Mouse (Mus musculus): ENCODE results near the gene Ssr3. TPM values are rescaled to one million over a fixed set of nuclear protein-coding genes. Genes with fewer than 3 reads are reported as not detected.

The Ssr3 gene
- 271 and 282 TPM in 2 replicates for polyA plus RNA-seq (2014; fragmentation: Nextera tagmentation; extraction: Ambion mirVana)

DNA sequence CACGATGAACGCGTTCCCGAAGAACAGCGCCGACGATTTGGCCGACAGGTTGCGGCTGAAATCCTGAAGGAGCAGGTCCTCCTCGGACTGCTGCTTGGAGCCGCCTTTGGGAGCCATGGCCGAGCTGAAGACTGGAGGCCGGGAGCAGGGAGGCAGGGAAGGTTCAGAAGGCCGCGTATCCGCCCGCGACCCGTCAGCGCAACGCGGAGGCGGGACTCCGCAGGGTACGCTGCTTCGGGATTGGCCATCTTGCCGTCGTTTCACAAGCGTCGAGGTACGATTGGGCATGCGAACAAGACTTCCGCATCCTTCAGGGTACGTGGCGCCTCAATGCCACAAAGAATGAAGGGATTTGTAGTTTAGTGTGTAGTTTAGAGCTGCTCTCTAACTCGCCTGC is at the start of gene Ssr3:
Gene Ssr3, minus strand, starts transcription at position 203 of the 397 bp plus-strand sequence.
- peak within 1 kb of the TSS; percentile 80 for H3K27ac ChIP-seq (ENCODE audit: low read depth, low read length)
- DNase-seq (ENCODE audit: low spot score) = peak; percentile 95
- H3K9me3 ChIP-seq (ENCODE audit: control insufficient read depth, low read length) = no peaks in the 10 kb centered on the region
- peak within 1 kb of the TSS; percentile 81 for H3K9ac ChIP-seq (ENCODE audit: low read depth, low read length)
- H3K36me3 ChIP-seq (ENCODE audit: control insufficient read depth, insufficient read depth, low read length) = peaks cover 6% of the 10 kb centered on the region
- no peaks in the 10 kb centered on the region for H3K27me3 ChIP-seq (ENCODE audit: control insufficient read depth, insufficient read depth, low read length)
- peak within 1 kb of the TSS; percentile 69 for H3K4me2 ChIP-seq (replicated peaks; ENCODE audit: low read depth, low read length)
- ATAC-seq (ENCODE audit: low FRiP score) = peak; percentile 99
- WGBS = under 1% methylated on average over 36 of the region's 36 CpGs
- peak within 1 kb of the TSS; percentile 77 for H3K4me3 ChIP-seq (ENCODE audit: low read depth, low read length)
- no peaks in the 10 kb centered on the region for H3K4me1 ChIP-seq (replicated peaks; ENCODE audit: control insufficient read depth, insufficient read depth, low read length)

DNA sequence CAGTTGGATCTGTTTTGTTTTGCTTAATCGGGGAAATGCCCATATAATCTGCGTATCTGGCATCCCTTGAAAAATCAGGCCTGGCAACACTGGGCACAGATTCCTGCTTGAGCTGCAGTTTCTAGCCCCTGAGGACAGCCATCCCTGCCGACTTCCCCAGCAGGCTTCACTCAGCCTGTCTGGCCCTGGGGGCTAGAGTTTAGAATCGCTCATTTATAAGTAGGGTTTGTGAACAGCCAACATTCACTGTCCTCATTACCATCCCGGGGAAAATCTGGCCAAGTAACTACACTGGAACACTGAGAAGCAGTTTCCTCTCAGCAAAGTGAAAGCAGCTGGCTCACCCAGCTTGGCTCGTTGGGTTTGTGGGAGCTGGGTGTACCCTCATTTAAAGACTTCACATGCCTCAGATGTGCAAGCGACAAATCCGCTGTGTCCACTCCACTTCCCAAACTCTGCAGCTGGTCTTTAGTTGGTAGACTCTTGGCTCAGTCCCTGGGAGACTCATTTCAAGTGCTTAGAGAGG is 49.2 kb upstream of the Ssr3 start:
- no peak overlapping the region for H3K4me2 ChIP-seq (replicated peaks; ENCODE audit: low read depth, low read length)
- peaks cover 4% of the 10 kb centered on the region; the same call in 1 of the 2 replicates for H3K4me1 ChIP-seq (replicated peaks; ENCODE audit: control insufficient read depth, insufficient read depth, low read length)
- WGBS = 53% methylated on average over 8 of the region's 8 CpGs
- H3K9ac ChIP-seq (ENCODE audit: low read depth, low read length) = no peak overlapping the region
- H3K27ac ChIP-seq (ENCODE audit: low read depth, low read length) = 0 out of 2 replicates have a peak overlapping the region, but pooled peaks have one; percentile 7
- DNase-seq (ENCODE audit: low spot score) = no peak
- H3K36me3 ChIP-seq (ENCODE audit: control insufficient read depth, insufficient read depth, low read length) = no peaks in the 10 kb centered on the region
- H3K9me3 ChIP-seq (ENCODE audit: control insufficient read depth, low read length) = no peaks in the 10 kb centered on the region
- no peak overlapping the region for H3K4me3 ChIP-seq (ENCODE audit: low read depth, low read length)
- peak; percentile 33; the same call in 1 of the 2 replicates for ATAC-seq (ENCODE audit: low FRiP score)
- H3K27me3 ChIP-seq (ENCODE audit: control insufficient read depth, insufficient read depth, low read length) = no peaks in the 10 kb centered on the region

DNA sequence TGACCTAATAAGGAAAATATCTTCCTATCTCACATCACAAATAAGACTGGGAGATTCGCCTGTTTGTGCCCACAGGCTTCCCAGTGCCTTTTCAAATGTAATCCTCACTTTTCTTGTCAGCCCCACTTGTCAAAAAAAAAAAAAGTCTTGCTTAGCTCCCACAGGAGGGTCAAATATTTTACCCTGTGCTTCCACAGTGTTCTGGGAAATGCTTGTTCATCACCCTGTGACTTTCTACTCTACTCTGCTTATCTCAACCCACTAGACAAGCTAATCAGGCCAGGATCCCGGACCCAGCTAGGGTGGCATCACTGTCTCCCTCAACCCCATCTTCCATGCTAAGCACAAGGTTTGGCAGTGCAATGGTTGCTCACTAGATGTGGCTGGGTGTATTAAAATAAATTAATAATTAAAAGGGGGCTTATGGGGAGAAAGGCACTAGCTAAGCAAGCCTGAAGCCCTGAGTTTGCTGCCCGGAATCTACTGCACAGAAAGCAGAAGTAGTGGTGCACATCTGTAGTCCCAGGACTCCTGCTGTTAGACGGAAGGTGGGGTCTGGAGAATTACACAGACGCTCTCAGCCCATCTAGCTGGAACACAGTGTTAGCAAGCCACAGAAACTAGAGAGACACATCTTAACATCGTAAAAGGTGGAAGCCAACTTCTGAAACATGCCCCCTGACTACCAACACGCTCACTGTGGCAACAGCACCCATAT is 46.2 kb upstream of the Ssr3 start:
- ATAC-seq (ENCODE audit: low FRiP score) = no peak
- no peak overlapping the region for H3K4me2 ChIP-seq (replicated peaks; ENCODE audit: low read depth, low read length)
- peaks cover 4% of the 10 kb centered on the region; the same call in 1 of the 2 replicates for H3K4me1 ChIP-seq (replicated peaks; ENCODE audit: control insufficient read depth, insufficient read depth, low read length)
- no peaks in the 10 kb centered on the region for H3K9me3 ChIP-seq (ENCODE audit: control insufficient read depth, low read length)
- H3K27me3 ChIP-seq (ENCODE audit: control insufficient read depth, insufficient read depth, low read length) = no peaks in the 10 kb centered on the region
- no peak overlapping the region for H3K4me3 ChIP-seq (ENCODE audit: low read depth, low read length)
- H3K36me3 ChIP-seq (ENCODE audit: control insufficient read depth, insufficient read depth, low read length) = no peaks in the 10 kb centered on the region
- 80% methylated on average over 7 of the region's 7 CpGs for WGBS
- H3K9ac ChIP-seq (ENCODE audit: low read depth, low read length) = no peak overlapping the region
- DNase-seq (ENCODE audit: low spot score) = no peak
- H3K27ac ChIP-seq (ENCODE audit: low read depth, low read length) = no peak overlapping the region

DNA sequence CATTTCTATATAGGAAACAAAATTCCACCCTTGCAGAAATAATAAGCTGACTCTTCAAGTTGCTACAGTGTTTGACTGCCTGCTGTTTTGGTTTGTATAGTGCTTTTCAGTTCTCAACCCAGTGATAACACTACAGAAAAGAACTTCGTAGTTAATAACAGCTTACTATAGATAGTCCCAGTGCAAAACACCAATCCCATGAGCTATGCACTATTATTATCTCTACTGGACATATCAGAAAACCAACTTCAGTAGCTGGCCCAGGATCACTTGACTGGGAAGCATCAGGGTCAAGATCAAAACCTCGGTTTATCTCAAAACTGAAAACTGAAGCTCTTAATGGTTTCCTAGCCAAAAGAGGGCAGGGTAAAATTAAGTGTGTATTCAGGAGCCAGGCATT is 43.4 kb upstream of the Ssr3 start:
- DNase-seq (ENCODE audit: low spot score) (no peak), ATAC-seq (ENCODE audit: low FRiP score) (no peak)
- no peak overlapping the region for H3K9ac ChIP-seq (ENCODE audit: low read depth, low read length)
- no peak overlapping the region for H3K27ac ChIP-seq (ENCODE audit: low read depth, low read length)
- no peak overlapping the region for H3K4me2 ChIP-seq (replicated peaks; ENCODE audit: low read depth, low read length)
- no peaks in the 10 kb centered on the region for H3K27me3 ChIP-seq (ENCODE audit: control insufficient read depth, insufficient read depth, low read length)
- no peaks in the 10 kb centered on the region for H3K4me1 ChIP-seq (replicated peaks; ENCODE audit: control insufficient read depth, insufficient read depth, low read length)
- H3K9me3 ChIP-seq (ENCODE audit: control insufficient read depth, low read length) = no peaks in the 10 kb centered on the region
- H3K36me3 ChIP-seq (ENCODE audit: control insufficient read depth, insufficient read depth, low read length) = no peaks in the 10 kb centered on the region
- H3K4me3 ChIP-seq (ENCODE audit: low read depth, low read length) = no peak overlapping the region
- WGBS = 87% methylated on average over 2 of the region's 2 CpGs

DNA sequence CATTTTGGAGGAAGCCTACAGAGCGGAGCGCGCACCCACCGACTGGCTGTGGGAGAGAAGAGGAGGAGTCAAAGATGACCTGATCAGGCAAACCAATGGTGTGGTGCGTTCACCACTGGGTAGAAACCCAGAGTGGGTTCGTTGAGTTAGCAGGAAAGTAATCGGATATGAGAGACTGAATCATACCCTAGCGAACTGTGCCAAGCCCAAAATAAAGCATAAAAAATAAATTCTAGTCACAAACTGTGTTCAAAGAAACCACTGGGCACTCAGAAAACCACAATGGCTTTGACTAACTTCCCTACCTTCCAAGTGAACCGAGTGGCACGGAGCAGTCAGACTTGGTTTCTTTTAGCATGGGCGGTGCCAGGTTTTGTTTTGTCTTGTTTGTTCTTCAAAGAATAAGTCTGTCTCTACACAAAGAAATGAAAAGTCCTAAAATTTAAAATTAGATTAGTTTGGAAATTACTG is 42.7 kb upstream of the Ssr3 start:
- Histone ChIP-seq H3K4me2 (replicated peaks; ENCODE audit: low read depth, low read length) (no peak overlapping the region), H3K9ac (ENCODE audit: low read depth, low read length) (no peak overlapping the region), H3K4me3 (ENCODE audit: low read depth, low read length) (no peak overlapping the region), H3K9me3 (ENCODE audit: control insufficient read depth, low read length) (no peaks in the 10 kb centered on the region), H3K4me1 (replicated peaks; ENCODE audit: control insufficient read depth, insufficient read depth, low read length) (no peaks in the 10 kb centered on the region), H3K27ac (ENCODE audit: low read depth, low read length) (no peak overlapping the region), H3K36me3 (ENCODE audit: control insufficient read depth, insufficient read depth, low read length) (no peaks in the 10 kb centered on the region), H3K27me3 (ENCODE audit: control insufficient read depth, insufficient read depth, low read length) (no peaks in the 10 kb centered on the region)
- DNase-seq (ENCODE audit: low spot score) = no peak
- ATAC-seq (ENCODE audit: low FRiP score) = no peak
- WGBS = 92% methylated on average over 11 of the region's 11 CpGs

DNA sequence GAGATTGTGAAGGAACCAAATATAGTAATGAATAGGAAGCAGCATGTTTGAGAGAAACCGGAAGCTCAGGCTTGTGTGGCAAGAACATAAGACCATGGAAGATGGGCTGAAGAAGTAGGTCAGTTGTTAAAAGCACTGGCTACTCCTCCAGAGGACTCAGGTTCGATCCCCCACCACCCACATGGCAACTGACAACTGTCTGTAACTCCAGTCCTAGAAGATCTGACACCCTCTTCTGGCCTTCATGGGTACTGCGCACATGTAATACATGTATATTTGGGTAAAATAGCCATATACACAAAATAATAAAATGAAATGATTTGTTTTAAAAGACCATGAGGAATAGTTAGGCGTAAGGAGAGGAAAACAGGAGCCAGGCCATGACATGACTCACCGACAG is 39.8 kb upstream of the Ssr3 start:
- WGBS = 95% methylated on average over 5 of the region's 5 CpGs
- DNase-seq (ENCODE audit: low spot score) = no peak
- Histone ChIP-seq H3K36me3 (ENCODE audit: control insufficient read depth, insufficient read depth, low read length) (no peaks in the 10 kb centered on the region), H3K27ac (ENCODE audit: low read depth, low read length) (no peak overlapping the region), H3K4me2 (replicated peaks; ENCODE audit: low read depth, low read length) (no peak overlapping the region), H3K9me3 (ENCODE audit: control insufficient read depth, low read length) (no peaks in the 10 kb centered on the region), H3K4me3 (ENCODE audit: low read depth, low read length) (no peak overlapping the region), H3K9ac (ENCODE audit: low read depth, low read length) (no peak overlapping the region), H3K4me1 (replicated peaks; ENCODE audit: control insufficient read depth, insufficient read depth, low read length) (no peaks in the 10 kb centered on the region), H3K27me3 (ENCODE audit: control insufficient read depth, insufficient read depth, low read length) (no peaks in the 10 kb centered on the region)
- no peak for ATAC-seq (ENCODE audit: low FRiP score)

DNA sequence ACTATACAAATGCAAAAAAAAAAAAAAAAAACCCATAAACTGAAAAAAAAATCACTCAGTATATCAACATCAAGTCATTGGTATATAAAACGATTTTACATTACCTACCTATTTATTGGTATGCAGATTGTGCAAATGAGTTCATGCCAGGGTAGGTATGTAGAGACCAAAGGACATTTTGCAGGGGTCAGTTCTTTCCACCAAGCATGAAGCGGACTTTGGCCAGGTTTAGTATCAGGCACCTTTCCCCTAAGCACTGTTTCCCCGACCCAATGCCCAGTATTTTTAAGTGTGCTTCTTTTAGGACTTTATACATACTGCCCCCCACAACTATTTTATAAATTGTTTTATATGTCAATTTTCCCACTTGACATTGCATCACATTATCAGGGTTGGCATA is 27.3 kb upstream of the Ssr3 start:
- Histone ChIP-seq H3K9me3 (ENCODE audit: control insufficient read depth, low read length) (no peaks in the 10 kb centered on the region), H3K36me3 (ENCODE audit: control insufficient read depth, insufficient read depth, low read length) (no peaks in the 10 kb centered on the region), H3K9ac (ENCODE audit: low read depth, low read length) (no peak overlapping the region), H3K27ac (ENCODE audit: low read depth, low read length) (no peak overlapping the region), H3K27me3 (ENCODE audit: control insufficient read depth, insufficient read depth, low read length) (no peaks in the 10 kb centered on the region), H3K4me3 (ENCODE audit: low read depth, low read length) (no peak overlapping the region), H3K4me2 (replicated peaks; ENCODE audit: low read depth, low read length) (no peak overlapping the region), H3K4me1 (replicated peaks; ENCODE audit: control insufficient read depth, insufficient read depth, low read length) (no peaks in the 10 kb centered on the region)
- ATAC-seq (ENCODE audit: low FRiP score) = no peak
- WGBS = 90% methylated on average over 3 of the region's 3 CpGs
- DNase-seq (ENCODE audit: low spot score) = no peak

DNA sequence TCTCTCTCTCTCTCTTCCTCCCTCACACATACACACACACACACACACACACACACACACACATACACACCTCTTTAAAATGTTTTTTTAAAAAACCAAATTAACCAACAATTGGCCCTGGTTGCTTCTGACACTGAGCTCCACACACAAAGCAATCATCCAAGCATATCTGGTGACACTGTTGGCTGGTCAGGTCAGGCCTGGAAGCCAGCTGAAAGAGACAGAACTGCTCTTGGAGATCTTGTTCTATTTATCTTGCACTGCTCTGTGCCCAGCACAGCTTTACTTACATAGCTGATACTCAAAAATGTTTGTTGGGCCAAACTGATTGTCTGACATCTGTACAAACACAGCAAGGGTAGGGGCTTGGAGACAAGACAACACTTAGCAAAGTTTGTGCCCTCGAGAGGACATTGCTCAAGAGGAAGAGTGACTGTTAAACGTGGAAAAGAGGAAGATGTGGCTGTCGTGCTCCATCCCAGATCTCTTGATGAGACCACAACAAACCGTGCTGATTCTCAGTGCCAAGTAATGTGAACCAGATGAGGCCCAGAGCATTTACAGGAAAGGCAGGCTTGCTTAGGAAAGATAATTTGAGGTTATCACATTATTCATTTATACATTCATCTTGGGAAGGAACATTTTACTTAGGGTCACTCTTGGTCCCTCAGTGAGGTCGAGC is 25.6 kb upstream of the Ssr3 start:
- WGBS = 58% methylated on average over 5 of the region's 5 CpGs
- DNase-seq (ENCODE audit: low spot score) (no peak), ATAC-seq (ENCODE audit: low FRiP score) (no peak)
- Histone ChIP-seq H3K27me3 (ENCODE audit: control insufficient read depth, insufficient read depth, low read length) (no peaks in the 10 kb centered on the region), H3K4me1 (replicated peaks; ENCODE audit: control insufficient read depth, insufficient read depth, low read length) (no peaks in the 10 kb centered on the region), H3K36me3 (ENCODE audit: control insufficient read depth, insufficient read depth, low read length) (no peaks in the 10 kb centered on the region), H3K9ac (ENCODE audit: low read depth, low read length) (no peak overlapping the region), H3K9me3 (ENCODE audit: control insufficient read depth, low read length) (no peaks in the 10 kb centered on the region), H3K4me2 (replicated peaks; ENCODE audit: low read depth, low read length) (no peak overlapping the region), H3K4me3 (ENCODE audit: low read depth, low read length) (no peak overlapping the region), H3K27ac (ENCODE audit: low read depth, low read length) (no peak overlapping the region)
